Mouse (Mus musculus) myocyte (in vitro differentiated cells): ENCODE measurements around the gene Epas1. TPM values are rescaled to one million over a fixed set of nuclear protein-coding genes. Genes with fewer than 3 reads are reported as not detected.

Experiments
- H3K27me3 ChIP-seq: one replicate; pipeline ENCODE4 v1.6.1; 2011; ENCODE audit not compliant: control insufficient read depth, insufficient read depth, insufficient read length
- H3K36me3 ChIP-seq: one replicate; pipeline ENCODE4 v1.6.1; 2011; ENCODE audit not compliant: control insufficient read depth, insufficient read depth
- H3K4me2 ChIP-seq: one replicate; pipeline ENCODE4 v1.6.1; 2011; ENCODE audit warnings: low read depth, control low read depth
- H3K4me3 ChIP-seq: one replicate; pipeline ENCODE4 v1.5.1; 2011; ENCODE audit warnings: mild to moderate bottlenecking, control low read depth, moderate library complexity
- H3K79me2 ChIP-seq: one replicate; pipeline ENCODE4 v1.6.1; 2011; ENCODE audit not compliant: control insufficient read depth, insufficient read depth
- H3ac ChIP-seq: one replicate; pipeline ENCODE4 v1.6.1; 2011; ENCODE audit not compliant: control insufficient read depth, insufficient read length
- CEBPB ChIP-seq: IDR thresholded peaks from 2 replicates; pipeline ENCODE4 v1.6.1; 2011; ENCODE audit warnings: mild to moderate bottlenecking, moderate library complexity; ENCODE audit not compliant: poor library complexity, insufficient read depth, severe bottlenecking
- E2F4 ChIP-seq: IDR thresholded peaks from one replicate; pipeline ENCODE4 v1.6.1; 2011; ENCODE audit warnings: mild to moderate bottlenecking, control low read depth, moderate library complexity; ENCODE audit not compliant: insufficient read depth
- MAX ChIP-seq: IDR thresholded peaks from one replicate; pipeline ENCODE4 v1.6.1; 2011; ENCODE audit warnings: low read depth, mild to moderate bottlenecking, control low read depth
- MYOD1 ChIP-seq, 3 experiments: IDR thresholded peaks; one replicate each; pipeline ENCODE4 v1.6.1; 2011; ENCODE audit warnings: control low read depth in 2 of 3, low read depth in 2 of 3, mild to moderate bottlenecking in 2 of 3, moderate library complexity in 1 of 3; ENCODE audit not compliant: insufficient read length in 2 of 3, control insufficient read depth in 1 of 3
- MYOG ChIP-seq, 3 experiments: IDR thresholded peaks; one replicate each; pipeline ENCODE4 v1.6.1; 2011; ENCODE audit warnings: control low read depth in 2 of 3, low read depth in 2 of 3, mild to moderate bottlenecking in 2 of 3; ENCODE audit not compliant: insufficient read length in 2 of 3, control insufficient read depth in 1 of 3, insufficient read depth in 1 of 3
- POLR2A ChIP-seq: IDR thresholded peaks from one replicate; pipeline ENCODE4 v1.6.1; 2011; ENCODE audit warnings: low read depth, mild to moderate bottlenecking, control low read depth, moderate library complexity; ENCODE audit not compliant: insufficient read length
- POLR2AphosphoS2 ChIP-seq: IDR thresholded peaks from one replicate; pipeline ENCODE4 v1.6.1; 2011; ENCODE audit warnings: low read depth, control low read depth; ENCODE audit not compliant: insufficient read length
- REST ChIP-seq: IDR thresholded peaks from one replicate; pipeline ENCODE4 v1.6.1; 2011; ENCODE audit warnings: mild to moderate bottlenecking, control low read depth, moderate library complexity; ENCODE audit not compliant: insufficient read depth, insufficient read length
- SRF ChIP-seq: IDR thresholded peaks from one replicate; pipeline ENCODE4 v1.6.1; 2011; ENCODE audit warnings: low read depth; ENCODE audit not compliant: control insufficient read depth, insufficient read length
- TCF12 ChIP-seq: IDR thresholded peaks from one replicate; pipeline ENCODE4 v1.6.1; 2011; ENCODE audit warnings: mild to moderate bottlenecking, control low read depth; ENCODE audit not compliant: poor library complexity, insufficient read depth, severe bottlenecking
- TCF3 ChIP-seq: IDR thresholded peaks from one replicate; pipeline ENCODE4 v1.6.1; 2011; ENCODE audit warnings: low read depth, control low read depth; ENCODE audit not compliant: insufficient read length
- USF1 ChIP-seq: IDR thresholded peaks from one replicate; pipeline ENCODE4 v1.6.1; 2011; ENCODE audit warnings: low read depth, mild to moderate bottlenecking, control low read depth, moderate library complexity
- polyA plus RNA-seq: library from polyadenylated mRNA; unstranded; fragments of >200 nt; fragmentation: generic; extraction: Trizol; gene quantifications from one replicate; pipeline ENCODE4 v1.2.1, GENCODE M21; 2012; ENCODE audit warnings: missing spikeins

Gene Epas1
- polyA plus RNA-seq, 1 experiment, result 0.06 TPM

- H3K79me2 ChIP-seq, result no peaks in the 10 kb centered on the region
- H3K36me3 ChIP-seq, result no peaks in the 10 kb centered on the region
- H3ac ChIP-seq, result no peak overlapping the region
- H3K27me3 ChIP-seq, result no peaks in the 10 kb centered on the region
- H3K4me2 ChIP-seq, result no peak overlapping the region
- no peak overlapping the region for H3K4me3 ChIP-seq
- TF ChIP-seq MYOG (IDR thresholded peaks at IDR 0.05; ENCODE audit: control insufficient read depth in 1 of 3, insufficient read depth in 1 of 3, insufficient read length in 2 of 3, low read depth in 2 of 3) (no peak), MYOD1 (IDR thresholded peaks at IDR 0.05; ENCODE audit: control insufficient read depth in 1 of 3, insufficient read length in 2 of 3, low read depth in 2 of 3) (no peak), TCF3 (no peak), MAX (no peak), SRF (no peak), POLR2AphosphoS2 (no peak), E2F4 (no peak), CEBPB (no peak)
Measured at GRCm38 (mm10) chr17:86830893-86831292, 77.4 kb downstream of the Epas1 start.

GRCm38 (mm10) chr17:86832562-86833327 is 79.2 kb downstream of the Epas1 start:
- H3K36me3 ChIP-seq, result no peaks in the 10 kb centered on the region
- TF ChIP-seq MYOG (IDR thresholded peaks at IDR 0.05; ENCODE audit: control insufficient read depth in 1 of 3, insufficient read depth in 1 of 3, insufficient read length in 2 of 3, low read depth in 2 of 3), result no peak
- no peak for TF ChIP-seq E2F4
- no peak for TF ChIP-seq TCF3
- no peak for TF ChIP-seq SRF
- TF ChIP-seq CEBPB, result no peak
- TF ChIP-seq POLR2A, result no peak
- TF ChIP-seq USF1, result no peak
- TF ChIP-seq TCF12, result no peak
- TF ChIP-seq MAX, result no peak
- no peak for TF ChIP-seq MYOD1 (IDR thresholded peaks at IDR 0.05; ENCODE audit: control insufficient read depth in 1 of 3, insufficient read length in 2 of 3, low read depth in 2 of 3)
- no peak for TF ChIP-seq POLR2AphosphoS2
- H3ac ChIP-seq, result no peak overlapping the region
- no peaks in the 10 kb centered on the region for H3K79me2 ChIP-seq
- H3K4me3 ChIP-seq, result no peak overlapping the region
- H3K27me3 ChIP-seq, result no peaks in the 10 kb centered on the region
- H3K4me2 ChIP-seq, result no peak overlapping the region

GRCm38 (mm10) chr17:86833945-86834344 is 80.4 kb downstream of the Epas1 start:
- H3K27me3 ChIP-seq, result no peaks in the 10 kb centered on the region
- H3K79me2 ChIP-seq, result no peaks in the 10 kb centered on the region
- no peak overlapping the region for H3K4me2 ChIP-seq
- no peak for TF ChIP-seq E2F4
- no peak for TF ChIP-seq CEBPB
- no peaks in the 10 kb centered on the region for H3K36me3 ChIP-seq
- no peak overlapping the region for H3ac ChIP-seq
- no peak overlapping the region for H3K4me3 ChIP-seq

GRCm38 (mm10) chr17:86839308-86839707 is 85.8 kb downstream of the Epas1 start:
- H3ac ChIP-seq, result no peak overlapping the region
- no peaks in the 10 kb centered on the region for H3K36me3 ChIP-seq
- H3K27me3 ChIP-seq, result no peaks in the 10 kb centered on the region
- TF ChIP-seq POLR2A (no peak), REST (no peak), MYOD1 (IDR thresholded peaks at IDR 0.05; ENCODE audit: control insufficient read depth in 1 of 3, insufficient read length in 2 of 3, low read depth in 2 of 3) (no peak), E2F4 (no peak), CEBPB (no peak), MYOG (IDR thresholded peaks at IDR 0.05; ENCODE audit: control insufficient read depth in 1 of 3, insufficient read depth in 1 of 3, insufficient read length in 2 of 3, low read depth in 2 of 3) (no peak), TCF12 (no peak), TCF3 (no peak), SRF (no peak), MAX (no peak), USF1 (no peak)
- no peak overlapping the region for H3K4me2 ChIP-seq
- H3K79me2 ChIP-seq, result no peaks in the 10 kb centered on the region
- H3K4me3 ChIP-seq, result no peak overlapping the region

- Histone ChIP-seq H3K79me2 (no peaks in the 10 kb centered on the region), H3K4me3 (no peak overlapping the region), H3K27me3 (no peaks in the 10 kb centered on the region), H3ac (no peak overlapping the region), H3K36me3 (no peaks in the 10 kb centered on the region), H3K4me2 (no peak overlapping the region)
- no peak for TF ChIP-seq MYOG (IDR thresholded peaks at IDR 0.05; ENCODE audit: control insufficient read depth in 1 of 3, insufficient read depth in 1 of 3, insufficient read length in 2 of 3, low read depth in 2 of 3)
- TF ChIP-seq MYOD1 (IDR thresholded peaks at IDR 0.05; ENCODE audit: control insufficient read depth in 1 of 3, insufficient read length in 2 of 3, low read depth in 2 of 3), result no peak
- TF ChIP-seq CEBPB, result no peak
- no peak for TF ChIP-seq TCF3
- TF ChIP-seq MAX, result no peak
- TF ChIP-seq REST, result no peak
- TF ChIP-seq POLR2A, result no peak
- TF ChIP-seq SRF, result no peak
- TF ChIP-seq E2F4, result no peak
- no peak for TF ChIP-seq TCF12
- TF ChIP-seq POLR2AphosphoS2, result no peak
- TF ChIP-seq USF1, result no peak
Measured at GRCm38 (mm10) chr17:86850700-86851337, 97.3 kb downstream of the Epas1 start.
